Mouse (Mus musculus) C2C12 (cell line): ENCODE results near the gene Dclre1a.

Experiments
- CTCF ChIP-seq: IDR thresholded peaks from one replicate; pipeline ENCODE4 v1.5.1; 2011; ENCODE audit not compliant: control insufficient read depth, insufficient read depth, insufficient read length
- MYOD1 ChIP-seq: IDR thresholded peaks from one replicate; pipeline ENCODE4 v1.6.1; 2011; ENCODE audit warnings: low read depth; ENCODE audit not compliant: control insufficient read depth, insufficient read length

DNA sequence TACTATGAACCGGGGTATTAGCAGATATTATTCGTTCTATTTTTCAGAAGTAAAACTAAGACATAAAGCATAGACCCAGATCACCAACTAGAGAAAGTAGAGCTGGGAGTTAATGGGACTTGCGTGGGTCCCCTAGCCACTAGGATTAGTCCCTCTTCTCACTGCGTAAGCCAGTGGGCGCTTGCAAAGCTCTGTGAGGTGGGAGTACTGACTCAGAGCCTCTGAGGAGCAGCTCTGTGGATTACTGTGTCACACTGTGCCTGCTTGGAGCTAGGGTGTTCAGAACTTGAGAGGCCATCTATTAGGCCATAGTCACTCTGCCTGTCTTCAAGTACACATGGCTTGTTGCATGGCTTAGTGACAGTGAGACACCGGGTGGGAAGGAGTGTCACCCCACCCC is 25.2 kb upstream of the Dclre1a start:
- TF ChIP-seq CTCF (no peak), MYOD1 (no peak)
